Mouse (Mus musculus): ENCODE measurements around the gene Pde4c. TPM values are rescaled to one million over a fixed set of nuclear protein-coding genes. Genes with fewer than 3 reads are reported as not detected.

Gene Pde4c
- total RNA-seq, 2 experiments from 2014 or later = 1.4 to 1.5 TPM

GRCm38 (mm10) chr8:70765329-70765728 lies 41.8 kb downstream of the Pde4c start:
- DNase-seq (ENCODE audit: low spot score in 2 of 2) = no peak

GRCm38 (mm10) chr8:70765838-70766570 lies 42.5 kb downstream of the Pde4c start:
- DNase-seq (ENCODE audit: low spot score in 2 of 2) = peak in 1 of 2 experiments; percentile 49

- peak in 1 of 2 experiments; percentile 72 for DNase-seq (ENCODE audit: low spot score in 2 of 2)
Observed at GRCm38 (mm10) chr8:70766571-70767440, 43.3 kb downstream of the Pde4c start.

- DNase-seq (ENCODE audit: low spot score in 2 of 2) = no peak
Observed at GRCm38 (mm10) chr8:70767503-70767902, 44.0 kb downstream of the Pde4c start.

- no peak for DNase-seq (ENCODE audit: low spot score in 2 of 2)
Observed at GRCm38 (mm10) chr8:70768231-70768776, 44.8 kb downstream of the Pde4c start.

- DNase-seq (ENCODE audit: low spot score in 2 of 2) = peak in 1 of 2 experiments; percentile 36
Observed at GRCm38 (mm10) chr8:70768956-70769355, 45.4 kb downstream of the Pde4c start.

GRCm38 (mm10) chr8:70769359-70769758 lies 45.8 kb downstream of the Pde4c start:
- peak; percentile 96 to 97 for DNase-seq (ENCODE audit: low spot score in 2 of 2)

GRCm38 (mm10) chr8:70769858-70770257 lies 46.3 kb downstream of the Pde4c start:
- DNase-seq (ENCODE audit: low spot score in 2 of 2) = no peak

- DNase-seq (ENCODE audit: low spot score in 2 of 2) = no peak
Observed at GRCm38 (mm10) chr8:70770748-70771147, 47.2 kb downstream of the Pde4c start.

- no peak for DNase-seq (ENCODE audit: low spot score in 2 of 2)
Observed at GRCm38 (mm10) chr8:70771217-70771616, 47.7 kb downstream of the Pde4c start.

- peak in 1 of 2 experiments; percentile 16 for DNase-seq (ENCODE audit: low spot score in 2 of 2)
Observed at GRCm38 (mm10) chr8:70772075-70772474, 48.6 kb downstream of the Pde4c start.

- no peak for DNase-seq (ENCODE audit: low spot score in 2 of 2)
Observed at GRCm38 (mm10) chr8:70772890-70773289, 49.4 kb downstream of the Pde4c start.

GRCm38 (mm10) chr8:70773410-70773809 lies 49.9 kb downstream of the Pde4c start:
- peak in 1 of 2 experiments; percentile 37 for DNase-seq (ENCODE audit: low spot score in 2 of 2)

- peak; percentile 83 to 92 for DNase-seq (ENCODE audit: low spot score in 2 of 2)
Observed at GRCm38 (mm10) chr8:70773833-70774232, 50.3 kb downstream of the Pde4c start.

GRCm38 (mm10) chr8:70774740-70775139 lies 51.2 kb downstream of the Pde4c start:
- DNase-seq (ENCODE audit: low spot score in 2 of 2) = peak in 1 of 2 experiments; percentile 37

GRCm38 (mm10) chr8:70775227-70775626 lies 51.7 kb downstream of the Pde4c start:
- peak in 1 of 2 experiments; percentile 53 for DNase-seq (ENCODE audit: low spot score in 2 of 2)

- DNase-seq (ENCODE audit: low spot score in 2 of 2) = peak in 1 of 2 experiments; percentile 37
Observed at GRCm38 (mm10) chr8:70775851-70776495, 52.5 kb downstream of the Pde4c start.

GRCm38 (mm10) chr8:70776496-70777444 lies 53.2 kb downstream of the Pde4c start, which contains the start of gene Pik3r2:
Pik3r2 (minus strand) TSS chr8:70776713.
- DNase-seq (ENCODE audit: low spot score in 2 of 2) = peak; percentile 99

GRCm38 (mm10) chr8:70780093-70780492 lies 56.6 kb downstream of the Pde4c start:
- DNase-seq (ENCODE audit: low spot score in 2 of 2) = no peak
